Mouse (Mus musculus) hindbrain, embryonic 11.5 days (tissue): Measurements from ENCODE around the gene Zfp518a. TPM values are rescaled to one million over a fixed set of nuclear protein-coding genes. Genes with fewer than 3 reads are reported as not detected.

ENCODE experiments used
- ATAC-seq: fragments of 200-750 bp; cut with Nextera tagmentation; 2 replicates; pipeline ENCODE4 v1.8.0; 2017; ENCODE audit warnings: mild to moderate bottlenecking, moderate TSS enrichment, moderate library complexity; ENCODE audit not compliant: low FRiP score
- DNase-seq: peaks from one replicate; pipeline ENCODE4 v3.0.0-alpha.2; 2015; ENCODE audit warnings: low spot score
- H3K27ac ChIP-seq: fragments of 300-500 bp; sonication (generic); 2 replicates; pipeline ENCODE4 v1.5.1; 2014; ENCODE audit warnings: mild to moderate bottlenecking, low read depth, low read length
- H3K27me3 ChIP-seq: fragments of 300-500 bp; sonication (generic); 2 replicates; pipeline ENCODE4 v1.6.1; 2014; ENCODE audit warnings: mild to moderate bottlenecking, low read length, moderate library complexity, mixed read lengths; ENCODE audit not compliant: control insufficient read depth, insufficient read depth
- H3K36me3 ChIP-seq: fragments of 300-500 bp; sonication (generic); 2 replicates; pipeline ENCODE4 v1.6.1; 2014; ENCODE audit warnings: mild to moderate bottlenecking, low read length, moderate library complexity, mixed read lengths; ENCODE audit not compliant: control insufficient read depth, insufficient read depth
- H3K4me1 ChIP-seq: fragments of 300-500 bp; sonication (generic); replicated peaks from 2 replicates; pipeline ENCODE4 v1.6.1; 2014; ENCODE audit warnings: low read length, mixed read lengths; ENCODE audit not compliant: control insufficient read depth, insufficient read depth
- H3K4me2 ChIP-seq: fragments of 300-500 bp; sonication (generic); replicated peaks from 2 replicates; pipeline ENCODE4 v1.6.1; 2014; ENCODE audit warnings: mild to moderate bottlenecking, low read depth, low read length
- H3K4me3 ChIP-seq: fragments of 300-500 bp; sonication (generic); 2 replicates; pipeline ENCODE4 v1.5.1; 2014; ENCODE audit warnings: low read depth, low read length
- H3K9ac ChIP-seq: fragments of 300-500 bp; sonication (generic); 2 replicates; pipeline ENCODE4 v1.6.1; 2014; ENCODE audit warnings: low read depth, low read length
- H3K9me3 ChIP-seq: fragments of 300-500 bp; sonication (generic); 2 replicates; pipeline ENCODE4 v1.6.1; 2016; ENCODE audit warnings: low read length; ENCODE audit not compliant: control insufficient read depth
- WGBS: fragments of 180-500 bp; shearing (Covaris S2); extraction: QIAGEN DNeasy Blood & Tissue Kit; methylation state at CpG from one replicate; pipeline ENCODE4 v1.1.7; 2014; 5-methylcytosine and 5-hydroxymethylcytosine counted together
- polyA plus RNA-seq: library from polyadenylated mRNA; unstranded; fragments of >200 nt; fragmentation: Nextera tagmentation; extraction: Ambion mirVana; gene quantifications from 2 replicates; pipeline ENCODE4 v1.2.1, GENCODE M21; 2014

The Zfp518a gene
- polyA plus RNA-seq, result 14.6 and 15.4 TPM in 2 replicates

DNA sequence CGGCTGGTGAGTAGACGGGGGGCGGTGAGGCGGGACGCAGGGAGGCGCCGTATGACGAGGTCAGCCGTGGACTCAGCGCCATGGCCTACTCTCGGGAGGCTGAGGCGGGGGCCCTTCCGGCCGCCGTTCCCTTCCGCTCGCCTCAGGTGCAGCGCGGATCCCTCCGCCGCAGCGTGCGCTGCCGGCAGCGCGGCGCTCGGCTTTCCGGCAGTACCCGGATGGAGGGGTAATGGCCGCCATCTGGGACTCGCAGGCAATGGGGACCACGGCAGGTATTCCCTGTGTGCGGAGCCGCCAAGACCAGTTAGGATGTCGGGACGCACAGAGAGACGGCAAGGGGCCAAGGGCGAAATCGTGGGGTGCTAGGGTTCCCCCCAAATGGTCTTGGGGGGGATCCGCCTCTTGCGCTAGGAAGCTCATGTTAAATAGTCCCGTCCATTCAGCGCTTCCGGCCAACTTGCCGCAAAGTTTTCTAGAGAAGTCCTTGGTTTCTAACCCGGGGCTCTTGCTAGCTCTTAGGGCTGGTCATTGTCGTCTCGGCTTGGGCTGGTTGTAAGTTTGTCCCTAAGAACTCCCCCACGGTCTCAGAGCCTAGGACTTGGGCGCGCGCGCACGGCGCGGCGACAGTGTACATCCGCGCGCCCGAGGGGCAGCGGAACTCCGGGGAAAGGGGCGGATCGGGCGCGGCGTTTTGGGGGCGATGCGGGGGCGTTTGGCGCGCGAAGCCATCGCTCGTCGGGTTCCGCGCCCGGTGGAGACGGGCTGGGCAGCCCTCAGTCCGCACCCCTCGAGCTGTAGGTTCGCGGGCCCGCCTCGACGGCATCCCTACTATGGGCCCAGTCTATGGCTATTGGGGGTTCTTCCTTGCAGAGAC is at the start of gene Zfp518a:
TSS of gene Zfp518a (plus strand) at position 187 of the 874 bp plus-strand sequence.
- no peaks in the 10 kb centered on the region for H3K9me3 ChIP-seq
- ATAC-seq, result peak; percentile 93
- peak within 1 kb of the TSS; percentile 80 for H3K4me3 ChIP-seq
- peak within 1 kb of the TSS; percentile 91 for H3K27ac ChIP-seq
- H3K4me2 ChIP-seq, result peak within 1 kb of the TSS; percentile 61
- H3K27me3 ChIP-seq, result peaks cover 8% of the 10 kb centered on the region; the same call in 1 of the 2 replicates
- WGBS, result under 1% methylated on average over 87 of the region's 89 CpGs
- DNase-seq, result peak; percentile 96
- H3K9ac ChIP-seq, result peak within 1 kb of the TSS; percentile 82
- no peaks in the 10 kb centered on the region for H3K36me3 ChIP-seq
- no peaks in the 10 kb centered on the region for H3K4me1 ChIP-seq

GRCm38 (mm10) chr19:40844731-40845130 is 49.8 kb upstream of the Zfp518a start:
- no peak for DNase-seq
- H3K27me3 ChIP-seq, result no peaks in the 10 kb centered on the region
- H3K9me3 ChIP-seq, result no peaks in the 10 kb centered on the region
- H3K27ac ChIP-seq, result no peak overlapping the region
- H3K4me3 ChIP-seq, result no peak overlapping the region
- WGBS, result 94% methylated on average over 13 of the region's 13 CpGs
- no peak overlapping the region for H3K9ac ChIP-seq
- H3K36me3 ChIP-seq, result peaks cover 19% of the 10 kb centered on the region
- no peak overlapping the region for H3K4me2 ChIP-seq
- no peak for ATAC-seq
- H3K4me1 ChIP-seq, result no peaks in the 10 kb centered on the region

GRCm38 (mm10) chr19:40849391-40849790 is 45.1 kb upstream of the Zfp518a start:
- WGBS, result 82% methylated on average over 12 of the region's 12 CpGs
- Histone ChIP-seq H3K9ac (no peak overlapping the region), H3K4me2 (no peak overlapping the region), H3K4me3 (no peak overlapping the region), H3K9me3 (no peaks in the 10 kb centered on the region), H3K36me3 (peaks cover 19% of the 10 kb centered on the region), H3K4me1 (no peaks in the 10 kb centered on the region), H3K27ac (no peak overlapping the region), H3K27me3 (no peaks in the 10 kb centered on the region)
- ATAC-seq (no peak), DNase-seq (no peak)

DNA sequence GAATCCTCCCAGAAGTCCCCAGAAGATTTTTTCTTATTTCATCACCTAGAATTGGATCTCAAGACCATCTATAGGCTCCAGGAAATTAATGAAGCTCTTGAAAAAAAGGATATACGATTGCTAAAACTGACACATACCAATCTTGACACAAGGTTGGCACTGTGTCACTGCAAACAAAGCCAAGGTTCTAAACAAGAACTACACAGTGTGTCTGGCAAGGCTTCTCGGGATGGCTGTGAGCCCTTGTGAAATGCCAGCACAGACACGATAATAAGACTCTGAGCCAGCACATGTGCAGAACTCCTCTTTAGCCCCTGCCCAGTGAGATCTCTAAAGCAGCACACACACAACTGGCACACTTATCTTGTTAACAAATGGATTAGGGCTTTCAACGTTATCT is 35.0 kb upstream of the Zfp518a start:
- Histone ChIP-seq H3K4me3 (no peak overlapping the region), H3K4me2 (no peak overlapping the region), H3K36me3 (no peaks in the 10 kb centered on the region), H3K9me3 (no peaks in the 10 kb centered on the region), H3K27me3 (no peaks in the 10 kb centered on the region), H3K4me1 (no peaks in the 10 kb centered on the region), H3K9ac (no peak overlapping the region), H3K27ac (no peak overlapping the region)
- WGBS, result 81% methylated on average over 4 of the region's 4 CpGs
- DNase-seq (no peak), ATAC-seq (no peak)

DNA sequence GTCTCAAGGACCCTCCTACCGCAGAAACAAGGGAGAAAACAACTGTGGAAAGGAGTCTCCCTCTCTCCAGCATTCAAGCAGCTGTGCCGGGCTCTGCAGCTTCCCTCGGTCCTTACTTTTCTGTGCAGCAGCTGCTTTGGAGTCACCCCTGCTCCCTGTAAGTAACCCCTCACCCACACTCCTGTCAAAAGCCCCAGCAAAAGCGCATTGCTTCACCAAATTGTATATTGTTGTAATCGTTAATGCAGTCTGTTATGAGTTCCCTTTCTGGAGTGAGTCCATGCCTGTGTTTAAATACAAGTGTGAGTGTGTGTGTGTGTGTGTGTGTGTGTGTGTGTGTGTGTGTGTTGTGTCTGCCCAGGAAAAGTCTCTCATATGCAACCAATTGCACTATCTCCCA is 26.2 kb upstream of the Zfp518a start:
- no peak overlapping the region for H3K9ac ChIP-seq
- 33% methylated on average over 5 of the region's 5 CpGs for WGBS
- peaks cover 8% of the 10 kb centered on the region; the same call in 1 of the 2 replicates for H3K27me3 ChIP-seq
- H3K36me3 ChIP-seq, result no peaks in the 10 kb centered on the region
- no peaks in the 10 kb centered on the region for H3K9me3 ChIP-seq
- no peak for DNase-seq
- ATAC-seq, result no peak
- no peaks in the 10 kb centered on the region for H3K4me1 ChIP-seq
- no peak overlapping the region for H3K4me2 ChIP-seq
- no peak overlapping the region for H3K4me3 ChIP-seq
- no peak overlapping the region for H3K27ac ChIP-seq

DNA sequence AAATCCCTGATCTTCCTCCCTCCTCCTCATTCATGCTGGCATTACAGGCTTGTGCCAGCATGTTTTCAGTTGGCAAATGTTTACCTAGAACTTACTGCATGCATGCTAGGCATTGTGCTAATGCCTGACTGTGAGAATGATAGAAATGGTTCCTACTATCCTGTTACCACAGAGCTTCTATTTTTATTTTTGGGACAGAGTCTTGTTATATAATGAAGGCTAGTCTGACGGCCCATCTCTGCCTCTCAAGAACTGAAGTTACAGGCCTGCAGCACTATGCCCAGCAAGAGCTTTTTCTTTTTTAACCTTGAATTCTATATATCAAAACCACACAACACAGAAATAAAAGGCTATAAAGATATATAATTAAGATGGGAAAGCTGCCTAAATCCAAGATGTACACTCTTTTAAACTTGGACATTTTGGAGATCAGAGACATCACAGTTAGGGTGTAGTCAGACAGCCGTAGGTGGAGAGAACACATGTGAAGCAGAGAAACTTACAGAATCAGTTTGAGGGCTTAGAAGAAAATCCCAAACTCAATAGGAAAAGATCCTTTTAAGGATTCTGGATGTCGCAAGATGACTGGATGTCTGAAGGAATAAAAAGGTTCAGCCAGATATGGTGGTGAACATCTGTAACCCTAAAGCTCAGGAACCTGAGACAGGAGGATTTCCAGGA is 24.9 kb upstream of the Zfp518a start:
- DNase-seq (no peak), ATAC-seq (no peak)
- no peaks in the 10 kb centered on the region for H3K4me1 ChIP-seq
- H3K27ac ChIP-seq, result no peak overlapping the region
- H3K9me3 ChIP-seq, result no peaks in the 10 kb centered on the region
- no peak overlapping the region for H3K4me2 ChIP-seq
- no peaks in the 10 kb centered on the region for H3K36me3 ChIP-seq
- no peak overlapping the region for H3K4me3 ChIP-seq
- peaks cover 8% of the 10 kb centered on the region; the same call in 1 of the 2 replicates for H3K27me3 ChIP-seq
- WGBS, result 94% methylated on average over 3 of the region's 3 CpGs
- H3K9ac ChIP-seq, result no peak overlapping the region

DNA sequence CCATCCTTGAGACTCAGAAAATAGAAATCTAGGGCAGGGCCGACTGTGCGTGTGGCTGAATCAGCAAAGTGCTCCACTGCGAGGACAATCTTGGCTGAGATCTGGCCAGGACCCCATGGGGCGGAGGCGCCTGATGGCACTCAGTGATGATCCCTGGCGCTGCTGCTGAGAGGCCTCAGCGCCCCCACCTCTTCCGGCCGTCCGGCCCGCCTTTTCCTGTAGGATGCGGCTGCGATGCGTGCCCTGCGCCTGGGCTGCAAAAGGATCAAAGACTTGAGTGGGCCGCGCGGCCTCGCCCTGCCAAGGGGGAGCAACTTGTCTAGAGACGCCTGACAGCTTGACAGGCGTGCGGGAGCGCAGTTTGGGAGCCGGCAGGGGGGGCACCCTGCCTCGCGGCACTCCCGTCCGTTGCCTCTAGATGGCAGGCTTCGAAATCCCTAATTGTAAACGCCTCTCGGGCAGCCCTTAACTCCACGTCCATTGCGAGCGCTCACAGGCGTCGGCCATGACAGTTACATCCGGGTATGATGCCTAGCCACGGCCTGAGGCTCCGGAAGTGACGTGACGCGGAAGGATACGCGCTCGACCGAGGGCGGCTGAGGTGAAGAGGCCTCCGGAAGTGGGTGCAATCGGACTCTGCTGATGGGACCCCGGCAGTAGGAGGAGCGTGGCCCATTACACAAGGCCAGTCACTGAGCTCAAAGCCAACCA is 21.4 kb upstream of the Zfp518a start:
- H3K4me2 ChIP-seq, result peak overlapping the region; percentile 66
- peak overlapping the region; percentile 79 for H3K27ac ChIP-seq
- peak overlapping the region; percentile 47 for H3K4me3 ChIP-seq
- H3K9ac ChIP-seq, result peak overlapping the region; percentile 48
- H3K36me3 ChIP-seq, result no peaks in the 10 kb centered on the region
- DNase-seq (peak; percentile 99), ATAC-seq (peak; percentile 98)
- H3K27me3 ChIP-seq, result peaks cover 18% of the 10 kb centered on the region; the same call in 1 of the 2 replicates
- no peaks in the 10 kb centered on the region for H3K9me3 ChIP-seq
- H3K4me1 ChIP-seq, result no peaks in the 10 kb centered on the region
- WGBS, result 2% methylated on average over 48 of the region's 51 CpGs

DNA sequence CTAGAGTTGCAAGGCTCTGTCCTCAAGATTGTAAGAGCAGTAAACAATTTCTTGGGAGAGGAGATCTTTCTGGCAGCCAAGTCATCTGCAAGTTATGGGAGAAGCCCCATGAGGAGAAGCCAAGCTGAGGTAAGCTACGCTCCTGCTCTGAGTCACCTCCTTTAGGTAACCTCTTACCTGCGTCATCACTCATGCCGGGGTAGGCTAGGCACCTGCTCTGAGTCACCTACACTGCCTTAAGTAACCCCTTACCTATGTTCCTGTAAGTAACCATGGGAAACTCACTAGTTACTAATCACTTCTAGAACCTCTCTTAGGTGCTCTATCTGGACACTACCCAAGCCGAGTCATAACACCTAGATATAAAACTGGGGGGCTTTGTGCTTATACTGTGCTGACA is 12.8 kb upstream of the Zfp518a start:
- H3K4me3 ChIP-seq, result no peak overlapping the region
- H3K9ac ChIP-seq, result no peak overlapping the region
- H3K4me1 ChIP-seq, result no peaks in the 10 kb centered on the region
- H3K36me3 ChIP-seq, result no peaks in the 10 kb centered on the region
- 90% methylated on average over 4 of the region's 4 CpGs for WGBS
- H3K4me2 ChIP-seq, result no peak overlapping the region
- peaks cover 16% of the 10 kb centered on the region; the same call in 1 of the 2 replicates for H3K27me3 ChIP-seq
- H3K9me3 ChIP-seq, result no peaks in the 10 kb centered on the region
- ATAC-seq (no peak), DNase-seq (no peak)
- H3K27ac ChIP-seq, result no peak overlapping the region
